ENCODE assay signal across 12 mouse cellular contexts in genomic region chr4:134237582-134238278, GRCm38 (mm10). TPM values are rescaled to one million over a fixed set of nuclear protein-coding genes. Genes with fewer than 3 reads are reported as not detected.
DNase-seq lines count a peak whose midpoint lies in the region; ATAC-seq lines count a peak whose summit lies in the region.
"Had no signal": no experiment of that assay in that cellular context is flagged by ENCODE, and none has a peak within 500 bp of the region (broad histone marks: within the 10 kb centered on the region; RNA-seq: fewer than 3 reads in every experiment).

No protein-coding gene starts in this region.

- no peak for DNase-seq in heart, postnatal 10 days
- peak; percentile 20 for DNase-seq in 3T3-L1 (ENCODE audit: low read depth, low spot score)
- no peak for DNase-seq in liver, embryonic 13.5 days
- no peak for DNase-seq in adrenal gland, postnatal 36 days
- no peak for DNase-seq in adrenal gland, postnatal 14 days
- DNase-seq in right cerebral cortex, adult 18-20 months, result no peak

- H3K4me3 ChIP-seq in heart, embryonic 13.5 days, result peak overlapping the region; percentile 52
- H3K4me3 ChIP-seq in forebrain, embryonic 13.5 days, result no peak overlapping the region
- H3K4me3 ChIP-seq in liver, embryonic 13.5 days (replicated peaks), result peak overlapping the region; percentile 27
- H3K4me3 ChIP-seq: megakaryocyte, embryonic 14.5 days had no signal

- peak overlapping the region; percentile 72 for H3K9ac ChIP-seq in heart, embryonic 13.5 days
- no peak overlapping the region for H3K9ac ChIP-seq in forebrain, embryonic 13.5 days
- H3K9ac ChIP-seq in liver, embryonic 13.5 days, result 0 out of 2 replicates have a peak overlapping the region, but pooled peaks have one; percentile 13

- intact Hi-C loops in heart, postnatal 10 days (cut with DNase I), result loop anchor here (2.0 kb wide), 1 partner anchor 51 kb away; the partner anchor contains the start of gene Cep85

- peaks cover 16% of the 10 kb centered on the region for H3K4me1 ChIP-seq in heart, embryonic 13.5 days
- H3K4me1 ChIP-seq in forebrain, embryonic 13.5 days, result peaks cover 5% of the 10 kb centered on the region; the same call in 1 of the 2 replicates
- H3K4me1 ChIP-seq in liver, embryonic 13.5 days (replicated peaks), result peaks cover 18% of the 10 kb centered on the region

- 20% methylated on average over 19 of the region's 19 CpGs for WGBS in heart, embryonic 13.5 days
- WGBS in forebrain, embryonic 13.5 days, result 29% methylated on average over 19 of the region's 19 CpGs
- 24% methylated on average over 19 of the region's 19 CpGs for WGBS in liver, embryonic 13.5 days (ENCODE audit: insufficient replicate concordance)

- no peaks in the 10 kb centered on the region for H3K9me3 ChIP-seq in heart, embryonic 13.5 days
- no peaks in the 10 kb centered on the region for H3K9me3 ChIP-seq in forebrain, embryonic 13.5 days (replicated peaks)
- no peaks in the 10 kb centered on the region for H3K9me3 ChIP-seq in liver, embryonic 13.5 days (replicated peaks)
- H3K9me3 ChIP-seq: G1E; megakaryocyte, embryonic 14.5 days had no signal

- no peak overlapping the region for H3K27ac ChIP-seq in heart, embryonic 13.5 days (replicated peaks)
- no peak overlapping the region for H3K27ac ChIP-seq in forebrain, embryonic 13.5 days
- no peak overlapping the region for H3K27ac ChIP-seq in liver, embryonic 13.5 days

- H3K36me3 ChIP-seq in heart, embryonic 13.5 days, result no peaks in the 10 kb centered on the region
- H3K36me3 ChIP-seq in forebrain, embryonic 13.5 days (ENCODE audit: poor library complexity, severe bottlenecking), result no peaks in the 10 kb centered on the region
- no peaks in the 10 kb centered on the region for H3K36me3 ChIP-seq in liver, embryonic 13.5 days

- H3K27me3 ChIP-seq in heart, embryonic 13.5 days (replicated peaks), result peaks cover 46% of the 10 kb centered on the region
- peaks cover 32% of the 10 kb centered on the region for H3K27me3 ChIP-seq in forebrain, embryonic 13.5 days
- peaks cover 40% of the 10 kb centered on the region for H3K27me3 ChIP-seq in liver, embryonic 13.5 days

- H3K4me2 ChIP-seq in heart, embryonic 13.5 days, result peak overlapping the region; percentile 83
- 0 out of 2 replicates have a peak overlapping the region, but pooled peaks have one; percentile 25 for H3K4me2 ChIP-seq in forebrain, embryonic 13.5 days
- peak overlapping the region; percentile 48 for H3K4me2 ChIP-seq in liver, embryonic 13.5 days

- ATAC-seq in heart, embryonic 13.5 days (ENCODE audit: extremely low read depth, insufficient number of reproducible peaks, low FRiP score, low TSS enrichment), result no peak
- no peak for ATAC-seq in forebrain, embryonic 13.5 days
- no peak for ATAC-seq in liver, embryonic 13.5 days (ENCODE audit: low read depth)

RNA-seq across cellular contexts. Expression of gene Cnksr1, which starts 0.5 kb away (rescaled TPM):
- 1.3 and 1.5 TPM in 2 replicates for polyA plus RNA-seq in heart, embryonic 13.5 days (2015; fragmentation: Nextera tagmentation; extraction: Ambion mirVana)
- 1 to 10 TPM; 2.3 to 4.4 TPM for total RNA-seq in heart, postnatal 10 days (2021)
- polyA plus RNA-seq in forebrain, embryonic 13.5 days (2015; fragmentation: Nextera tagmentation; extraction: Ambion mirVana), result not detected in 2 replicates
- polyA plus RNA-seq in liver, embryonic 13.5 days (2015; fragmentation: Nextera tagmentation; extraction: Ambion mirVana), result 0.05 and 0.07 TPM in 2 replicates
- total RNA-seq in adrenal gland, postnatal 36 days (2021), result under 1 TPM; 0.23 to 0.40 TPM
- 0.15 TPM in 1 of 2 replicates, not detected in the other for total RNA-seq in adrenal gland, postnatal 14 days (2021)
- polyA plus RNA-seq: G1E had no signal

RNA-seq across cellular contexts. Expression of gene E130218I03Rik, which starts 5.7 kb away (rescaled TPM):
- 0.17 and 0.21 TPM in 2 replicates for polyA plus RNA-seq in heart, embryonic 13.5 days (2015; fragmentation: Nextera tagmentation; extraction: Ambion mirVana)
- not detected for total RNA-seq in heart, postnatal 10 days (2021)
- 0.65 and 0.68 TPM in 2 replicates for polyA plus RNA-seq in forebrain, embryonic 13.5 days (2015; fragmentation: Nextera tagmentation; extraction: Ambion mirVana)
- 0.21 and 0.52 TPM in 2 replicates for polyA plus RNA-seq in liver, embryonic 13.5 days (2015; fragmentation: Nextera tagmentation; extraction: Ambion mirVana)
- total RNA-seq in adrenal gland, postnatal 36 days (2021), result not detected
- total RNA-seq in adrenal gland, postnatal 14 days (2021), result not detected in 2 replicates
- polyA plus RNA-seq: brain, embryonic 14.5 days; spleen, adult 2 months had no signal

RNA-seq across cellular contexts. Expression of gene Zfp593, which starts 7.7 kb away (rescaled TPM):
- polyA plus RNA-seq in heart, embryonic 13.5 days (2015; fragmentation: Nextera tagmentation; extraction: Ambion mirVana), result 9.2 and 9.9 TPM in 2 replicates
- 1 to 10 TPM; 3.7 to 4.0 TPM for total RNA-seq in heart, postnatal 10 days (2021)
- 16.6 and 17.2 TPM in 2 replicates for polyA plus RNA-seq in forebrain, embryonic 13.5 days (2015; fragmentation: Nextera tagmentation; extraction: Ambion mirVana)
- polyA plus RNA-seq in liver, embryonic 13.5 days (2015; fragmentation: Nextera tagmentation; extraction: Ambion mirVana), result 10.6 and 11.3 TPM in 2 replicates
- total RNA-seq in adrenal gland, postnatal 36 days (2021), result 10 to 100 TPM in 1 of 2 experiments, 1 to 10 TPM in 1; 9.6 to 12.9 TPM
- total RNA-seq in adrenal gland, postnatal 14 days (2021), result 8.4 and 9.7 TPM in 2 replicates

RNA-seq across cellular contexts. Expression of gene Gm30191, which starts 9.0 kb away (rescaled TPM):
- not detected in 2 replicates for polyA plus RNA-seq in heart, embryonic 13.5 days (2015; fragmentation: Nextera tagmentation; extraction: Ambion mirVana)
- not detected for total RNA-seq in heart, postnatal 10 days (2021)
- not detected in 2 replicates for polyA plus RNA-seq in forebrain, embryonic 13.5 days (2015; fragmentation: Nextera tagmentation; extraction: Ambion mirVana)
- polyA plus RNA-seq in liver, embryonic 13.5 days (2015; fragmentation: Nextera tagmentation; extraction: Ambion mirVana), result not detected in 2 replicates
- total RNA-seq in adrenal gland, postnatal 36 days (2021), result not detected
- not detected in 2 replicates for total RNA-seq in adrenal gland, postnatal 14 days (2021)
- total RNA-seq: G1E had no signal
- polyA plus RNA-seq: G1E; spleen, adult 2 months had no signal

RNA-seq across cellular contexts. Expression of gene Catsper4, which starts 10.5 kb away (rescaled TPM):
- not detected in 2 replicates for polyA plus RNA-seq in heart, embryonic 13.5 days (2015; fragmentation: Nextera tagmentation; extraction: Ambion mirVana)
- not detected for total RNA-seq in heart, postnatal 10 days (2021)
- not detected in 2 replicates for polyA plus RNA-seq in forebrain, embryonic 13.5 days (2015; fragmentation: Nextera tagmentation; extraction: Ambion mirVana)
- not detected in 2 replicates for polyA plus RNA-seq in liver, embryonic 13.5 days (2015; fragmentation: Nextera tagmentation; extraction: Ambion mirVana)
- total RNA-seq in adrenal gland, postnatal 36 days (2021), result not detected
- not detected in 2 replicates for total RNA-seq in adrenal gland, postnatal 14 days (2021)
- total RNA-seq: G1E had no signal
- polyA plus RNA-seq: brain, embryonic 14.5 days; G1E; spleen, adult 2 months had no signal

Comparison
In these comparisons a context has a peak if more than half of its experiments do, and no peak if none do; other contexts are left out.
1. H3K4me2 ChIP-seq: peak in every context shown above with its lines; median percentile 83 in heart, embryonic 13.5 days; 48 in liver, embryonic 13.5 days; 25 in forebrain, embryonic 13.5 days.